Mouse (Mus musculus): ENCODE data around the gene AY358078.
"Not testable (repeated sequence)": the region's sequence is repeated elsewhere in the genome, so short reads cannot be mapped to it uniquely, and the experiment has no call there.

AY358078 gene

GRCm38 (mm10) chr14:51799746-51800145, at the start of gene AY358078:
TSS of gene AY358078 (plus strand) at chr14:51800046.
- DNase-seq (ENCODE audit: low spot score), result no peak

GRCm38 (mm10) chr14:51755944-51756343, 43.9 kb upstream of the AY358078 start:
- no peak for DNase-seq (ENCODE audit: low spot score)

- DNase-seq (ENCODE audit: low spot score), result not testable (repeated sequence)
Measured at GRCm38 (mm10) chr14:51771378-51771777, 28.5 kb upstream of the AY358078 start.

GRCm38 (mm10) chr14:51773490-51773889, 26.4 kb upstream of the AY358078 start, which contains the start of gene Ang4:
TSS of gene Ang4 (minus strand) at chr14:51773590.
- no peak for DNase-seq (ENCODE audit: low spot score)

- DNase-seq (ENCODE audit: low spot score), result no peak
Measured at GRCm38 (mm10) chr14:51777791-51778190, 22.1 kb upstream of the AY358078 start.

- DNase-seq (ENCODE audit: low spot score), result no peak
Measured at GRCm38 (mm10) chr14:51778865-51779481, 20.9 kb upstream of the AY358078 start.

- no peak for DNase-seq (ENCODE audit: low spot score)
Measured at GRCm38 (mm10) chr14:51786335-51786734, 13.5 kb upstream of the AY358078 start.

GRCm38 (mm10) chr14:51787061-51787460, 12.8 kb upstream of the AY358078 start:
- DNase-seq (ENCODE audit: low spot score), result no peak

GRCm38 (mm10) chr14:51789196-51789595, 10.7 kb upstream of the AY358078 start:
- DNase-seq (ENCODE audit: low spot score), result no peak

GRCm38 (mm10) chr14:51794106-51794505, 5.7 kb upstream of the AY358078 start:
- DNase-seq (ENCODE audit: low spot score), result no peak

- DNase-seq (ENCODE audit: low spot score), result no peak
Measured at GRCm38 (mm10) chr14:51826625-51827024, 26.8 kb downstream of the AY358078 start.

- DNase-seq (ENCODE audit: low spot score), result peak; percentile 16
Measured at GRCm38 (mm10) chr14:51827842-51828241, 28.0 kb downstream of the AY358078 start.

GRCm38 (mm10) chr14:51829188-51829587, 29.3 kb downstream of the AY358078 start:
- no peak for DNase-seq (ENCODE audit: low spot score)

- DNase-seq (ENCODE audit: low spot score), result not testable (repeated sequence)
Measured at GRCm38 (mm10) chr14:51838480-51838879, 38.6 kb downstream of the AY358078 start.

GRCm38 (mm10) chr14:51842250-51842649, 42.4 kb downstream of the AY358078 start:
- no peak for DNase-seq (ENCODE audit: low spot score)

- peak; percentile 4 for DNase-seq (ENCODE audit: low spot score)
Measured at GRCm38 (mm10) chr14:51842781-51843180, 42.9 kb downstream of the AY358078 start.

GRCm38 (mm10) chr14:51843882-51844281, 44.0 kb downstream of the AY358078 start:
- no peak for DNase-seq (ENCODE audit: low spot score)

- DNase-seq (ENCODE audit: low spot score), result no peak
Measured at GRCm38 (mm10) chr14:51846566-51846965, 46.7 kb downstream of the AY358078 start.

- not testable (repeated sequence) for DNase-seq (ENCODE audit: low spot score)
Measured at GRCm38 (mm10) chr14:51851006-51851405, 51.2 kb downstream of the AY358078 start.

GRCm38 (mm10) chr14:51853399-51853798, 53.6 kb downstream of the AY358078 start, which contains the start of gene Ear6:
TSS of gene Ear6 (plus strand) at chr14:51853699.
- no peak for DNase-seq (ENCODE audit: low spot score)

- not testable (repeated sequence) for DNase-seq (ENCODE audit: low spot score)
Measured at GRCm38 (mm10) chr14:51855280-51855679, 55.4 kb downstream of the AY358078 start.

GRCm38 (mm10) chr14:51863603-51864002, 63.8 kb downstream of the AY358078 start:
- not testable (repeated sequence) for DNase-seq (ENCODE audit: low spot score)

- DNase-seq (ENCODE audit: low spot score), result no peak
Measured at GRCm38 (mm10) chr14:51870756-51871155, 70.9 kb downstream of the AY358078 start.

- DNase-seq (ENCODE audit: low spot score), result no peak
Measured at GRCm38 (mm10) chr14:51871741-51872140, 71.9 kb downstream of the AY358078 start.
